In the genomic region with DNA sequence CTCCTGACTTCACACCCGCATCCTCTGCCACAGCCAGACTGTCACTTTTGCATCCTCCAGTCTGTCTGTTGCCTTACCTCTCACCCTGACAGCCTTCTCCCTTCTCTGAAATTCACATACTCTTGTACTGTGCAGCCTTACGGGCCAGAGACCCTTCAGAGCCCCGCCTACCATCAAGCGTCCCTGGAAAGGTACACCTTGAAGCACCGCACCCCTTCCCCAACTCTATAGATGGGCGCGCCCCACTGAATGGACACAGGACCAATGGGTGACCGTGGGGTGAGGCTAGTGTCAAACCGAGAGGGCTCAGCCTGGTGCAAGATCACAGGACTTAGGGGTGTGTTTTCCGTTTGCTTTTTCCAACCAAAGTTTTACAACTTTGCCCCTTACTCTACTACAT, we compare ENCODE assay signal across 8 mouse cellular contexts. TPM values are rescaled to one million over a fixed set of nuclear protein-coding genes. Genes with fewer than 3 reads are reported as not detected.
DNase-seq lines count a peak whose midpoint lies in the region; ATAC-seq and TF ChIP-seq lines count a peak whose summit lies in the region.

No protein-coding gene starts in this region.

- no peak overlapping the region for H3K27ac ChIP-seq in kidney, adult 2 months (ENCODE audit: insufficient read depth, low read depth, low read length)
- 0 out of 2 replicates have a peak overlapping the region, but pooled peaks have one; percentile 50 for H3K27ac ChIP-seq in bone marrow macrophage, adult 2 months (ENCODE audit: insufficient read depth, low read depth, low read length)
- H3K27ac ChIP-seq in hindbrain, embryonic 15.5 days (replicated peaks) = no peak overlapping the region
- H3K27ac ChIP-seq in midbrain, embryonic 11.5 days (ENCODE audit: low read depth, low read length) = no peak overlapping the region

- no peaks in the 10 kb centered on the region for H3K27me3 ChIP-seq in kidney, adult 2 months (replicated peaks; ENCODE audit: control insufficient read depth, insufficient read depth, low read length)
- peaks cover 37% of the 10 kb centered on the region for H3K27me3 ChIP-seq in hindbrain, embryonic 15.5 days
- peaks cover 19% of the 10 kb centered on the region for H3K27me3 ChIP-seq in midbrain, embryonic 11.5 days (ENCODE audit: control insufficient read depth, insufficient read depth, low read length)

- no peaks in the 10 kb centered on the region for H3K4me1 ChIP-seq in kidney, adult 2 months (ENCODE audit: control insufficient read depth, insufficient read depth, low read length)
- peaks cover 19% of the 10 kb centered on the region for H3K4me1 ChIP-seq in bone marrow macrophage, adult 2 months (ENCODE audit: control insufficient read depth, insufficient read depth, low read length)
- H3K4me1 ChIP-seq in hindbrain, embryonic 15.5 days (replicated peaks) = peaks cover 14% of the 10 kb centered on the region
- H3K4me1 ChIP-seq in midbrain, embryonic 11.5 days (ENCODE audit: control insufficient read depth, insufficient read depth, low read length) = peaks cover 9% of the 10 kb centered on the region

- TF ChIP-seq POLR2A in kidney, adult 2 months (IDR thresholded peaks at IDR 0.05; ENCODE audit: low read depth, low read length) = no peak
- no peak for TF ChIP-seq POLR2A in bone marrow macrophage, adult 2 months (IDR thresholded peaks at IDR 0.05; ENCODE audit: borderline replicate concordance, low read depth, low read length)

- H3K9ac ChIP-seq in hindbrain, embryonic 15.5 days = no peak overlapping the region
- H3K9ac ChIP-seq in midbrain, embryonic 11.5 days (ENCODE audit: low read length) = no peak overlapping the region

- no peak for TF ChIP-seq CTCF in kidney, adult 2 months (conservative IDR thresholded peaks at IDR 0.05; ENCODE audit: insufficient read depth, insufficient read length, low read depth, low read length)
- no peak for TF ChIP-seq CTCF in bone marrow macrophage, adult 2 months (IDR thresholded peaks at IDR 0.05; ENCODE audit: low read depth, low read length)

- DNase-seq in kidney, adult 2 months = no peak
- DNase-seq in kidney, adult 9 months = no peak
- DNase-seq in midbrain, embryonic 11.5 days (ENCODE audit: low spot score, missing footprints) = no peak
- no peak for DNase-seq in retina, postnatal 1 day
- no peak for DNase-seq in left cerebral cortex, adult 8-10 months (ENCODE audit: low spot score in 2 of 2)
- DNase-seq in kidney, adult 8-10 months = no peak

- no peak for ATAC-seq in hindbrain, embryonic 15.5 days (ENCODE audit: low FRiP score, low read depth)
- no peak for ATAC-seq in midbrain, embryonic 11.5 days (ENCODE audit: low FRiP score)

- WGBS in kidney, adult 2 months = 11% methylated on average over 10 of the region's 10 CpGs
- 10% methylated on average over 10 of the region's 10 CpGs for WGBS in hindbrain, embryonic 15.5 days
- WGBS in midbrain, embryonic 11.5 days = 9% methylated on average over 10 of the region's 10 CpGs

- peak overlapping the region; percentile 98 for H3K4me2 ChIP-seq in hindbrain, embryonic 15.5 days
- peak overlapping the region; percentile 82 for H3K4me2 ChIP-seq in midbrain, embryonic 11.5 days

- H3K9me3 ChIP-seq in hindbrain, embryonic 15.5 days = no peaks in the 10 kb centered on the region
- no peaks in the 10 kb centered on the region for H3K9me3 ChIP-seq in midbrain, embryonic 11.5 days (ENCODE audit: control insufficient read depth, low read length)

- no peaks in the 10 kb centered on the region for H3K36me3 ChIP-seq in kidney, adult 2 months (ENCODE audit: control insufficient read depth, insufficient read depth, low read length)
- no peaks in the 10 kb centered on the region for H3K36me3 ChIP-seq in hindbrain, embryonic 15.5 days
- H3K36me3 ChIP-seq in midbrain, embryonic 11.5 days (ENCODE audit: control insufficient read depth, insufficient read depth, low read length) = no peaks in the 10 kb centered on the region

- H3K4me3 ChIP-seq in kidney, adult 2 months (ENCODE audit: insufficient read depth, low read depth, low read length) = peak overlapping the region; percentile 60
- peak overlapping the region; percentile 76 for H3K4me3 ChIP-seq in bone marrow macrophage, adult 2 months (ENCODE audit: insufficient read depth, low read length)
- H3K4me3 ChIP-seq in hindbrain, embryonic 15.5 days = peak overlapping the region; percentile 49
- H3K4me3 ChIP-seq in midbrain, embryonic 11.5 days (ENCODE audit: low read depth, low read length) = peak overlapping the region; percentile 46; the same call in 1 of the 2 replicates

RNA-seq across cellular contexts. Expression of gene Pqlc3, which starts 1.1 kb away (rescaled TPM):
- 9.0 and 11.8 TPM in 2 replicates for polyA plus RNA-seq in kidney, adult 2 months (2012; rRNA removed)
- 120 and 145 TPM in 2 replicates for polyA plus RNA-seq in bone marrow macrophage, adult 2 months (2012; ENCODE audit: insufficient read depth, insufficient read length, missing spikeins)
- 2.4 and 2.6 TPM in 2 replicates for polyA plus RNA-seq in hindbrain, embryonic 15.5 days (2015; fragmentation: Nextera tagmentation; extraction: Ambion mirVana)
- 3.0 and 3.1 TPM in 2 replicates for polyA plus RNA-seq in midbrain, embryonic 11.5 days (2014; fragmentation: Nextera tagmentation; extraction: Ambion mirVana)
- 1 to 10 TPM; 1.2 to 1.9 (median 1.8) TPM for total RNA-seq in left cerebral cortex, adult 8-10 months (2022)

RNA-seq across cellular contexts. Expression of gene 2410004P03Rik, which starts 12.4 kb away (rescaled TPM):
- polyA plus RNA-seq in kidney, adult 2 months (2012; rRNA removed) = 0.02 TPM in 1 of 2 replicates, not detected in the other
- 0.27 and 1.1 TPM in 2 replicates for polyA plus RNA-seq in bone marrow macrophage, adult 2 months (2012; ENCODE audit: insufficient read depth, insufficient read length, missing spikeins)
- polyA plus RNA-seq in hindbrain, embryonic 15.5 days (2015; fragmentation: Nextera tagmentation; extraction: Ambion mirVana) = 4.3 and 7.4 TPM in 2 replicates
- 0.57 and 1.0 TPM in 2 replicates for polyA plus RNA-seq in midbrain, embryonic 11.5 days (2014; fragmentation: Nextera tagmentation; extraction: Ambion mirVana)
- 1 to 10 TPM in 1 of 4 experiments, under 1 TPM in 3; 0.74 to 1.1 (median 0.85) TPM for total RNA-seq in left cerebral cortex, adult 8-10 months (2022)
